Mouse (Mus musculus) heart, embryonic 13.5 days (tissue): ENCODE results near the gene Cpd. TPM values are rescaled to one million over a fixed set of nuclear protein-coding genes. Genes with fewer than 3 reads are reported as not detected.

ENCODE experiments used
- ATAC-seq: fragments of 200-750 bp; cut with Nextera tagmentation; 2 replicates; pipeline ENCODE4 v1.8.0; 2017; ENCODE audit warnings: moderate TSS enrichment; ENCODE audit not compliant: insufficient number of reproducible peaks, low FRiP score, low TSS enrichment; ENCODE audit errors: extremely low read depth
- H3K27ac ChIP-seq: fragments of 300-500 bp; sonication (generic); replicated peaks from 2 replicates; pipeline ENCODE4 v1.5.1; 2015; ENCODE audit warnings: moderate library complexity, mild to moderate bottlenecking, inconsistent platforms
- H3K27me3 ChIP-seq: fragments of 300-500 bp; sonication (generic); replicated peaks from 2 replicates; pipeline ENCODE4 v1.6.1; 2015; ENCODE audit warnings: mild to moderate bottlenecking, inconsistent platforms
- H3K36me3 ChIP-seq: fragments of 300-500 bp; sonication (generic); 2 replicates; pipeline ENCODE4 v1.6.1; 2015; ENCODE audit warnings: mild to moderate bottlenecking, inconsistent platforms
- H3K4me1 ChIP-seq: fragments of 300-500 bp; sonication (generic); 2 replicates; pipeline ENCODE4 v1.6.1; 2015; ENCODE audit warnings: inconsistent platforms
- H3K4me2 ChIP-seq: fragments of 300-500 bp; sonication (generic); 2 replicates; pipeline ENCODE4 v1.6.1; 2015; ENCODE audit warnings: inconsistent platforms, mild to moderate bottlenecking, moderate library complexity
- H3K4me3 ChIP-seq: fragments of 300-500 bp; sonication (generic); 2 replicates; pipeline ENCODE4 v1.5.1; 2015; ENCODE audit warnings: moderate library complexity, mild to moderate bottlenecking, inconsistent platforms
- H3K9ac ChIP-seq: fragments of 300-500 bp; sonication (generic); 2 replicates; pipeline ENCODE4 v1.6.1; 2015; ENCODE audit warnings: inconsistent platforms, mild to moderate bottlenecking, moderate library complexity
- H3K9me3 ChIP-seq: fragments of 300-500 bp; sonication (generic); 2 replicates; pipeline ENCODE4 v1.6.1; 2016; ENCODE audit warnings: inconsistent platforms
- WGBS: fragments of 180-500 bp; shearing (Covaris S2); methylation state at CpG from one replicate; pipeline ENCODE4 v1.1.7; 2015; ENCODE audit warnings: mixed read lengths; 5-methylcytosine and 5-hydroxymethylcytosine counted together
- polyA plus RNA-seq: library from polyadenylated mRNA; unstranded; fragments of >200 nt; fragmentation: Nextera tagmentation; extraction: Ambion mirVana; gene quantifications from 2 replicates; pipeline ENCODE4 v1.2.1, GENCODE M21; 2015

The Cpd gene
- polyA plus RNA-seq, 1 experiment from 2014 or later = 10.8 TPM

- Histone ChIP-seq H3K9me3 (no peaks in the 10 kb centered on the region), H3K4me3 (no peak overlapping the region), H3K4me2 (no peak overlapping the region), H3K4me1 (no peaks in the 10 kb centered on the region; the same call in 1 of the 2 replicates), H3K9ac (no peak overlapping the region), H3K36me3 (peaks cover 75% of the 10 kb centered on the region), H3K27me3 (no peaks in the 10 kb centered on the region), H3K27ac (peak overlapping the region; percentile 53)
- no peak for ATAC-seq
- WGBS = 59% methylated on average over 4 of the region's 4 CpGs
These were observed 111.0 kb downstream of the Cpd start for GRCm38 (mm10) chr11:76735753-76736324.

- H3K27me3 ChIP-seq = no peaks in the 10 kb centered on the region
- no peak for ATAC-seq
- no peaks in the 10 kb centered on the region for H3K9me3 ChIP-seq
- H3K36me3 ChIP-seq = peaks cover 77% of the 10 kb centered on the region
- H3K4me1 ChIP-seq = no peaks in the 10 kb centered on the region; the same call in 1 of the 2 replicates
- H3K4me3 ChIP-seq = no peak overlapping the region
- H3K4me2 ChIP-seq = no peak overlapping the region
- WGBS = 74% methylated on average over 3 of the region's 3 CpGs
- no peak overlapping the region for H3K9ac ChIP-seq
- 0 out of 2 replicates have a peak overlapping the region, but pooled peaks have one; percentile 4 for H3K27ac ChIP-seq
These were observed 112.3 kb downstream of the Cpd start for GRCm38 (mm10) chr11:76734560-76734959.

GRCm38 (mm10) chr11:76730650-76731049 is 116.2 kb downstream of the Cpd start:
- peaks cover 91% of the 10 kb centered on the region for H3K36me3 ChIP-seq
- H3K27ac ChIP-seq = peak overlapping the region; percentile 39
- 75% methylated on average over 3 of the region's 3 CpGs for WGBS

More at GRCm38 (mm10) chr11:76730650-76731049, 116.2 kb downstream of the Cpd start:
- Histone ChIP-seq H3K9me3 (no peaks in the 10 kb centered on the region), H3K4me2 (no peak overlapping the region), H3K27me3 (no peaks in the 10 kb centered on the region), H3K4me1 (no peaks in the 10 kb centered on the region; the same call in 1 of the 2 replicates), H3K9ac (no peak overlapping the region), H3K4me3 (no peak overlapping the region)
- no peak for ATAC-seq

Other genes starting within 250 kb of the Cpd start
- gene Abr, start 224.7 kb downstream of the Cpd start, polyA plus RNA-seq = 21.1 and 22.8 TPM in 2 replicates
- 0.20 and 0.28 TPM in 2 replicates for gene Bhlha9, start 174.5 kb downstream of the Cpd start, polyA plus RNA-seq
- gene Trarg1, start 167.2 kb downstream of the Cpd start, polyA plus RNA-seq = 0.09 and 0.13 TPM in 2 replicates
- 15.3 and 17.8 TPM in 2 replicates for gene Gosr1, start 83.4 kb downstream of the Cpd start, polyA plus RNA-seq
- gene Tmigd1, start 55.1 kb upstream of the Cpd start, polyA plus RNA-seq = 0.14 and 0.15 TPM in 2 replicates
- 97.0 and 109 TPM in 2 replicates for gene Blmh, start 77.8 kb upstream of the Cpd start, polyA plus RNA-seq
- 0.61 and 0.98 TPM in 2 replicates for gene Slc6a4, start 151.6 kb upstream of the Cpd start, polyA plus RNA-seq
- gene Nsrp1, start 231.4 kb upstream of the Cpd start, polyA plus RNA-seq = 44.7 and 49.4 TPM in 2 replicates